Mouse (Mus musculus) brain, embryonic 14.5 days (tissue): ENCODE results near the gene Map4k3. TPM values are rescaled to one million over a fixed set of nuclear protein-coding genes. Genes with fewer than 3 reads are reported as not detected.
A peak's percentile ranks its signal among the peaks of the same experiment; 100 is the strongest.
"Not testable (repeated sequence)": the region's sequence is repeated elsewhere in the genome, so short reads cannot be mapped to it uniquely, and the experiment has no call there.

ENCODE experiments used
- DNase-seq: peaks from one replicate; pipeline ENCODE4 v3.0.0-alpha.2; 2011; ENCODE audit warnings: low read depth
- CTCF ChIP-seq: fragments of 200-500 bp; IDR thresholded peaks from 2 replicates; pipeline ENCODE4 v1.5.1; 2012; ENCODE audit warnings: inconsistent platforms, mild to moderate bottlenecking, moderate library complexity, borderline replicate concordance; ENCODE audit not compliant: insufficient read depth, insufficient read length; ENCODE audit errors: extremely low read depth
- POLR2A ChIP-seq: fragments of 200-500 bp; IDR thresholded peaks from 2 replicates; pipeline ENCODE4 v1.6.1; 2012; ENCODE audit warnings: mild to moderate bottlenecking, inconsistent platforms, borderline replicate concordance; ENCODE audit not compliant: poor library complexity, insufficient read depth, insufficient read length, severe bottlenecking; ENCODE audit errors: extremely low read depth
- polyA plus RNA-seq: library from polyadenylated mRNA; depleted of rRNA; stranded (reverse); fragments of >200 nt; gene quantifications from 2 replicates; pipeline ENCODE4 v1.2.3, GENCODE M21; 2012

The Map4k3 gene
- polyA plus RNA-seq, 1 experiment = 55.3 TPM

DNA sequence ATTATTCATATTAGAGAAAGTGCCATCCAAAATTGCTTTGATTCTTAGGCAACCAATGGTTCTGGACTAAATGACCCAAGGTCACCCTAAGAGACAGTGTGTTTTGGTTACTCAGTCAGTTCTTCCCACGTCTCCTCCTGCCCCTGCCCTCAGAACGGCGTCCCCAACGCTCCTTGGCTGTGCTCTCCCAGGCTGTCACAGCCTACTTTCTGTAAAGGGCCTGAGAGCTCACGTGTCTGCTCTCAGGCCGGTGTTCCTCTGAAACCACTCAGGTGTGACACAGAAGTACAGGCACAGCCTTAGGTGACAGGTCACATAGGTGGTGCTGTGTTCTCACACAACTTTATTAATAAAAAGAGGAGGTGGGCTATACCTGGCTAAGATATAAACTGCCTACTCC, 148.4 kb downstream of the Map4k3 start:
- no peak for DNase-seq
- no peak for TF ChIP-seq POLR2A
- no peak for TF ChIP-seq CTCF

DNA sequence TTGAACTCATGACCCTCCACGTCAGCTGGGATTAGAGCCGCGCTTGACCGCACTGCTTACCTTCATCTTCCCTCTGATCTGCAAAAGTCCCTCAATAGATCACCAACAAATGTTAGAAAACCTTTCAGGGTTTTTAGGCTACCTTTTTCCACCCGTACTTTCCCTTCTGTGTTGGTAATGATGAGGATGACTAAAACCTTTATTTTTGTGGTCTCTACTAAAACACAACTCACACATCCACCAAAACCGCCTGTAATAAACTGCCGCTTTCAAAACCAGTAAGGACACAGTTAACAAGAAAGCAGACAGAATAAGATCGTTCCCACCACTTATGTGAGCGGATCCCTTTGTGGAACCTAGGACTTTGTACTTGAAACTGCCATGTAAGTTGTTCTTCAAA, 149.2 kb downstream of the Map4k3 start:
- TF ChIP-seq CTCF = no peak
- no peak for TF ChIP-seq POLR2A
- no peak for DNase-seq

DNA sequence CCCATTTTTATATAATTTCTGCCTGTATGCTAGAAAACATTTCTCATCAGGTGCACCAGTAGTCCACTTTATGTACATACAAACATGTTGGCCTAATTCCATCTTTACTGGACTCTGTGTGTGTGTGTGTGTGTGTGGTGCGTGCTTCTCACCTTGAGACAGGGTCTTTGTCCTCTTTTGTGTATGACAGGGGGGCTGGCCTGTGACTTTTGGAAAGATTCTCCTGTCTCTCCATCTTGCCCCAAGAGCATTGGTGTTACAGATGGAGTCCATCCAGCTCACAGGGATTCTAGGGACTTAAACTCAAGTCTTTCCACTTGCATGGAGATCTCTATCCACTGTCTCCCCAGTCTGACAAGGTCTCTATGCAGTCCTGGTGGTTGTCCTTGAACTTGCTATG, 150.2 kb downstream of the Map4k3 start:
- TF ChIP-seq CTCF = no peak
- TF ChIP-seq POLR2A = no peak
- DNase-seq = no peak

DNA sequence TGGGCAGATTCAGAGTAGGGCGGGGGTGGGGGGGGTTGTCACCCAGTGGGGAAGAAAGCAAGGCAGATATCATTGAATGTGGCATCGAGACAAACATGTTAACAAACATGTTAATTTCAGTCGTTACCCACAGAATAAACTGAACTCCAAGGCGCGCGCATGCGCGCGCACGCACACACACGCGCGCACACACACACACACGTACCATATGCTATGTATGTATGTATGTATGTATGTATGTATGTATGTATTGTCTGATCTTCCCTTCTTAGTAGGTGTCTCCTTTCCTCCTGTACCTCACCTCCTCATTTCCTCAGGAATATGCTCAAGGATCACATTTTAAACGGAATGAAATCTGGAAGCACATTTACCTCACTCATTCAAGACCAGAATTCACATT, 150.6 kb downstream of the Map4k3 start, which contains the start of gene Cdkl4:
Cdkl4 (minus strand) TSS at position 175 of the 400 bp plus-strand sequence.
- DNase-seq = no peak
- TF ChIP-seq CTCF = no peak
- no peak for TF ChIP-seq POLR2A

DNA sequence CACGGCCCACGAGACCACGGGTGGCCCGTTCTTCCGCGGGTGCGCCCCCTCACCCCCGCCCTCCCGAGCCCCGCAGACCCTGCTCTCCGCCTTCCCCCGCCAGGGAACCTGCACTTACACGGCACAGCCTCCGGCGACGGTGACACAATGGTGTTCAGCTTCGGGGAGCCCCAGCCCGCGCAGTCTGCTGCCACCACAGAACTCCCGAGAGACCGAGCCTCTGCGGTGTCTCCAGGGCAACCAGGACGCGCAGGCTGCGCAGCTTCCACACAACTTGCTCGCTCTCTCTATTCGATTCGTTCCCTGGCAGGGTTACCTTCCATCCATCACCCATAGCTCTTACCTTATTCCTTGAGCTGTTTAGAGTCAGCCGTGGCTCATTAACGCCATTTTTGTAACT, 151.1 kb downstream of the Map4k3 start:
- TF ChIP-seq POLR2A (no peak), CTCF (no peak)
- DNase-seq = peak; percentile 93

DNA sequence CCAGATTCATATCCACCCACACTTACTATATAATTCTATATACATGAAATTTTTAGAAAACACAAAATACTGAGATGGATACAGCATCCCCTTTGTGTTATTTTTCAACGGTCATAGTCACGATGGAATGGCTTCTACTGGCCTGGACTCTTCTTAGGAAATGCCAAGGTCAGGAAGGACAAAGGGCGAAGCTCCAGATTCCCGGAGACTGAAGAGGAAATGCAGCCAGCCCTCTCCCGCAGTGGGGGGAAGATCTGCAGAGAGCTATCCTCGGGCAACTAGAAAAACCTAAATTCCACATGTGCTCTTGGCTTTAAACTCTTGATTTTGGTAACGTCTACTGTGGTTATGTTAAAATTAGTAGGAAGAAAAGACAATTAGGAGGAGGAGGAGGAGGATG, 153.3 kb downstream of the Map4k3 start:
- DNase-seq = no peak
- no peak for TF ChIP-seq POLR2A
- no peak for TF ChIP-seq CTCF

DNA sequence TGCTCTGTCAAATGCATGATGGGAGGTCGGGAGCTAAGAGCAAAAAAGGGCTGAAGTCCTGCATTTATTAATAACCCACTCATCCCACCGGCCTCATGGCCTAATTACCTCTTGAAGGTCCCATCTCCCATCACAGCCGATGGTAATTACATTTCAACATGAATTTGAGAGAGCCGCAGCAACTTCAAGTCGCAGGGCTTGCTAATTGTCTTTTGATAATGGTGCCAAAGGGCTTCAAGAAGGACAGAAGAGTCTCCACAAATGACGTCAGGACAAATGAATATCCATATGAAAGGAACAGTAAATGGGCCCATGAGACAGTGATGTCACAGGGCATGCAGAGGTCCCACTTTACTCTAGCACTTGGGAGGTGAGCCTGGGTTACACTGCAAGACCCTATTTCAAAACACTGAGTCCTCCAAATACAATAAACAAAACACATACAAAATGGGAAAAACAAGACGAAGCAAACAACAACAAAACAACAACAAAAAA, 153.8 kb downstream of the Map4k3 start:
- TF ChIP-seq CTCF (no peak), POLR2A (no peak)
- peak; percentile 52 for DNase-seq

DNA sequence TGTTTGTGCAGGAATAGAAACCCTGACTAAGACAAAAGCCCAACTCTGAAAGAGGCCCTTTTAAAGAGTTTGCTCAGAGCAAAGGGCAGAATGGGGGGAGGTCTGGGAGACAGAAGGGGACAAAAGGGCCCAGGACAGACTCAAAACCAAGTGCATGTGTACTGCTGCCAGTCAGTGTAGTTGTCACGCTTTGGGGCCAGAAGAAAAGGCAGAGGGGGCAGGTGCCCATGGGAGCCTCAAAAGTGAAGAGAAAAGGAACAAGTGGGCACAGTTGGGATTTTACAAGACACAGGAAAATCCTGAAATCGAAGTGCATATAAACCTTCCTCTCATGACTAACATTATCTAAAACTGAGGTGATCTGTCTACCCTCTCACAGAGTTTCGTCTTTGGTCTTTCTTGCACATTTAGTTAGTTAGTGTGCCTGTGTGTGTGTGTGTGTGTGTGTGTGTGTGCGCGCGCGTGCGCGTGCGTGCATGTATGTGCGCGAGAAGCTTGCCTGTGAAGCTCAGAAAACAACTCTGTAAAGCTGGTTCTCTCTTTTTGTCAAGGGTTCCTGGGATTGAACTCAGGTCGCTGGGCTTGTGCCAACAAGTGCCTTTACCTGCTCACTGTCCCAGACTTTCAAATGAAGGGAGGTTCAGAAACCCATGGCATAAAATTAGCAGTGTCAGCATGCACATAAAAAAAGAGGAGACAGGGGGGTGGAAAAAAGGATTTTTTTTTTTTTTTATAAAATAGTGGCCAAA, 155.9 kb downstream of the Map4k3 start:
- DNase-seq = no peak
- TF ChIP-seq CTCF (no peak), POLR2A (no peak)

DNA sequence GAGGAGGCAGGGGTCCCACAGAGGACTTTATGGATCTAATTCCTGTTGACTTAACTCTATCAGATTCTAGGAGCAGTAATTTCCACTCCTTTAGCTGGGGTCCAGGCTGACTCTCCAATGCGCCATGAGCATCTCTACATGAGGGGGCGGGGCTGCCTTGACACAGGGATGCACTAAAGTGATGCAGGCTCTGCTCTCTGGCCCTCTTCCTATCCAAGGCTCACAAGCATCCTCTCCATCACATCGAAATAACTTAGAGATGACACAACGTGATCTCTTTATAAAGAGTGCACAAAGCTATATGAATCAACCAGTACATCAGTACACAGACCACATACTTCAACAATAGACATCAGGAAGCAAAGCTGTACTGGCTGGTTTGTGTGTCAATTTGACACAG, 156.8 kb downstream of the Map4k3 start:
- DNase-seq = no peak
- TF ChIP-seq CTCF = no peak
- no peak for TF ChIP-seq POLR2A

DNA sequence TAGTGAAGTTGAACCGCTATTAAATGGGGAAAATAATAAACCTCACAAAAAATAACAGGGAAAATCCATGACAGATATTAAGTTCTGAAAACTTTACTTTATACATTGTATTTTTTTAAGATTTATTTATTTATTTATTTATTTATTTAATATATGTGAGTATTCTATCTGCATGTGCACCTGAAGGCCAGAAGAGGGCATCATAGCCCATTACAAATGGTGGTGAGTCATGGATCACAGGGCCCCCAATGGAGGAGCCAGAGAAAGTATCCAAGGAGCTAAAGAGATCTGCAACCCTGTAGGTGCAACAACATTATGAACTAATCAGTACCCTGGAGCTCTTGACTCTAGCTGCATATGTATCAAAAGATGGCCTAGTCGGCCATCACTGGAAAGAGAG, 158.6 kb downstream of the Map4k3 start:
- not testable (repeated sequence) for DNase-seq

DNA sequence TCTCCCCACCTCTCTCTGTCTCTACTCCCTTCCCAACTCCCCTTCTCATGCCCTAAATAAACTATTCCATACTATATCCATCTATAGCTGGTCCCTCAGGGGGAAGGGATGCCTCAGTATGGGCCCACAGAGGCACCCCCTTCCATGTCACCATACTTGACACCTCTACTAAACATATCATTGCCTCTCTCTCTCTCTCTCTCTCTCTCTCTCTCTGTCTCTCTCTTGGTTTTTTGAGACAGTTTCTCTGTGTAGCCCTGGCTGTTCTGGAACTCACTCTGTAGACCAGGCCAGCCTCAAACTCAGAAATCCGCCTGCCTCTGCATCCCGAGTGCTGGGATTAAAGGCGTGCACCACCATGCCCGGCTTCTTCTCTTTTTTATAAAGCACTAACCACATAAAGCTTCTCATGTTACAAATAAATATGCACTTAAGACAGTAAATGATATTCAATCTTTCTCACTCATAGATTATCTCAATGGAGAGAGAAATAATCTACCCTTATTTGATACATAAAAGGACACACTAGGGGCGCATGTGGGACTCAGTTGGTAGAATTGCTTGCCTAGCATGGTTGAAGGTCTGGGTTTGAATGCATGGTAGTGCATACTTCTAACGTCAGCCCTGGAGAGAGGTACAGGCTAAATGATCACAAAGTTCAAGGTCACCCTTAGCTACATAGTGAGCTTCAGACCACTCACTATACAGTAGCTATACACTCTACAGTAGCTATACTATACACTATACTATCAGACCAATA, 159.3 kb downstream of the Map4k3 start:
- TF ChIP-seq CTCF = no peak
- no peak for TF ChIP-seq POLR2A
- no peak for DNase-seq

DNA sequence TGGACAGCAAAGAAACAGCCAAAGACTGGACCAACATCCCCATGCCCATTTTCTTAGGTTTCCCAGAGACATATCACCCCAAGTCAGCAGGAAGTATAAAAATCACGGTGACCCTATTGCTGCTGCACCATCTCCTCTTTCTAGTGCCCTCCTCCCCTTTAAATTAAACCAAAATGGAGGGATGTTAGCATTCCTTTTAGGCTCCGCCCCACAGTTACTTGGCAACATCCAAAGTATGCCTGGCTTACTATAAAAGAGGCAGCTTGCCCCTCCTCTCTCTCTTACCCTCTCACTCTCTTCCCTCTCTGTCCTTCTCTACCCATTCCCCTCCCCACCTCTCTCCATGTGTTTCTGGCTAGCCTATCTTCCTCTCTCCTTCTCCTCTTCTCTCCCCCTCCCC, 159.8 kb downstream of the Map4k3 start:
- DNase-seq = no peak
- TF ChIP-seq CTCF (no peak), POLR2A (no peak)

DNA sequence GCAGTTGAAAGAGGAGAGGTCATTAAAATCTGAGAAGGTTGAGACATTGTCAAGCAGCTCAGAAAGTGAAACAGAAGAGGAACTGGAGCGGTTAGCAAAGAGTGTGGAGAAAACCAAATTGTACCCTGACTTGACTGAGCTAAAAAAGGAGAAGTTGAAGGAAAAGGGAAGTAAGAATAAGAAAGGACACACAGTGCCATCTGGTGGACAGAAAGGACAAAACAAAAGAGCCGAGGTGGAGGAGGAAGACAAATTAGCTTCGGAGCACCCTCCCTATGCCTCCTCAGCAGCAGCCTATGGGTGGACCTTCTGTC, 163.7 kb downstream of the Map4k3 start:
- no peak for DNase-seq
- peak; percentile 43; the same call in 1 of the 2 replicates for TF ChIP-seq CTCF
- no peak for TF ChIP-seq POLR2A

DNA sequence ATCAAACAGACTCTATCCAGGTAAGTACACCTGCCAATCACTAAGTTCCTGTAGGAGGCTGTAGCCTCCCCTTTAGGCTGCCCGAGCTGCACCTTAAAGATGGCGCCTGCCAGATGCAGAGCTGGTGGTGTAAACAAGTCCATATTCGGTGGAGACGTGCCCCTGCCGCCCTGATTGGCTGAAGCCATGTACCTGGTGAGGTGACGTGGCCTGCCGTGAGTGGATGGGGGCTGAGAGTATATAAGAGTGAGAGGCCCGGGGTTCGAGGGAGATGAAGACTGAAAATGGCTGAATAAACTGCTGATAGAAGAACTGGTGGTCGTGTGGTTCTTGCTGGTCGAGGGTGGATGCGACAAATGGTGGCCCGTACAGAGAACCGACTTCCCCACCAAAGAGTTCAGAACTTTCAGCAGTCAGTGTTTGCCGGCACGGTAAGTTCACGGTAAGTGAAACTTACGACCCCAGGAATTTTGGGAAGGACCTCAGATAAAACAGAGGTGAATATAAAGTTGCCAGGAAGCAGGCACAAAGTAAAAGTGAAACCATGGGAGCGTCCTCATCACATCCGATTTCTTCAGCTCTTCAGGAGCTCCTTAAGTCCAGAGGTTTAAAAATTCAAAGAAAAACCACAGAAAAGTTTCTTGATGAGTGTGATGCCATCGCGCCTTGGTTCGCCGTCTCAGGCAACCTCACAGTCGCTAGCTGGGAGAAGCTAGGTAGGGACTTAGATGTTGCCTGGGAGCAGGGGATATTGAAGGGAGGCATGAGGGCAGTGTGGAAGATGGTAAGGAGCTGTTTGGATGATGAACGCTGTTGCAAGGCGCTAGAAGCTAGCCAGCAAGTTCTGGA, 164.3 kb downstream of the Map4k3 start:
- not testable (repeated sequence) for DNase-seq
